Mouse (Mus musculus): ENCODE data around the gene Mbip. TPM values are rescaled to one million over a fixed set of nuclear protein-coding genes. Genes with fewer than 3 reads are reported as not detected.

Gene Mbip
- total RNA-seq, 1 experiment: 22.4 TPM

DNA sequence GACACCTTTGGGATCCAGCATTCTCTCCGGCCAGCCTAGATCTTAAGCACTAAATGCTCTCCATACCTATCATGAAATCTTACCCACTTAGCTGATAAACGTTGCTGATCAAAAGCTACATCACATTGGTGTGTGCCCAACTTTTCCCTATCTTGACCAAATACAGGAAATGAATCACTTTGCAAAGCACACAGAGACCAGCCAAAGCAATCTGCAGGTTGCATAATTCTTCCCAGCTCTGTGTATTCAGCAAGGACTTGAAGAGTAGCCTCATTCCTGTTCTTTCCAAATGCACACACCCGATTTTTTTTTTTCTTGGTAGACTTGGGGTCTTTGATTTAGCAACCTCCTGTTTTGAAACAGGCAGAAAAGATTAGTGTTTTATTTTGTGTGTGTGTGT is 57.1 kb downstream of the Mbip start:
- Histone ChIP-seq H3K4me1 (ENCODE audit: control insufficient read depth in 2 of 2, insufficient read depth in 2 of 2, low read length in 2 of 2, poor library complexity in 1 of 2) (peaks cover 5 to 6% of the 10 kb centered on the region in 2 experiments; a peak in 2 of 4 replicates), H3K9me3 (ENCODE audit: control insufficient read depth, insufficient read depth, low read depth, low read length) (no peaks in the 10 kb centered on the region)

DNA sequence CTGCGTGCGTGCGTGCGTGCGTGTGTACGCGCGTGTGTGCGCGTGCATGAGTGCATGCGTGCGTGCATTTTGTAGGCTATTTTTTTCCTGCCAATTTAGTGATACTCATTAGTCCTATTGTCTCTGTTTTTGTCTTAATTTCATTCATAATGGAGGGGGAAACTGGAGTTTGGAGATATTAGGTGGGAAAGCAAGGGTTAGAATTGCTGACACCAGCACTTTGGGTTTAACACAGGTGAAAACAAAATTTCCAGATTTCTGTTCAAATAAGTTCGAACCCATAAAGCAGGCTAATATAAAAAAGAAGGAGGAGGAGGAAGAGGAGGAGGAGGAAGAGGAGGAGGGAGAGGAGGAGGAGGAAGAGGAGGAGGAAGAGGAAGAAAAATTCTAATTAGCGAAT is 58.9 kb downstream of the Mbip start:
- H3K27ac ChIP-seq (ENCODE audit: insufficient read depth, low read depth, low read length, poor library complexity, severe bottlenecking): no peak overlapping the region
- in situ Hi-C loops (cut with MboI; ENCODE audit: low sequenced_read_pairs in 2 of 2, unreplicated experiment in 2 of 2): no loop called here
- H3K4me1 ChIP-seq (ENCODE audit: control insufficient read depth in 2 of 2, insufficient read depth in 2 of 2, low read length in 2 of 2, poor library complexity in 1 of 2): peaks cover 3 to 5% of the 10 kb centered on the region in 2 experiments; a peak in 2 of 4 replicates
- H3K9me3 ChIP-seq (ENCODE audit: control insufficient read depth, insufficient read depth, low read depth, low read length): no peaks in the 10 kb centered on the region
- no peaks in the 10 kb centered on the region for H3K36me3 ChIP-seq (ENCODE audit: control insufficient read depth, insufficient read depth, low read length, poor library complexity, severe bottlenecking)
- no peak overlapping the region for H3K4me3 ChIP-seq (ENCODE audit: insufficient read depth in 1 of 2, low read depth in 1 of 2, low read length in 2 of 2, poor library complexity in 1 of 2, severe bottlenecking in 1 of 2)
- TF ChIP-seq HCFC1 (IDR thresholded peaks at IDR 0.05; ENCODE audit: borderline replicate concordance, insufficient read depth, low read length) (no peak), MAFK (IDR thresholded peaks at IDR 0.05; ENCODE audit: insufficient read depth, low read depth, low read length) (peak; percentile 71)
- no peak overlapping the region for H3K9ac ChIP-seq (ENCODE audit: insufficient read depth, low read depth, low read length, poor library complexity, severe bottlenecking)
- DNase-seq (ENCODE audit: low read depth, low spot score): no peak

More for the DNA sequence above, 57.1 kb downstream of the Mbip start:
- no peak overlapping the region for H3K27ac ChIP-seq (ENCODE audit: insufficient read depth, low read depth, low read length, poor library complexity, severe bottlenecking)
- no peak for DNase-seq (ENCODE audit: low read depth, low spot score)
- in situ Hi-C loops (cut with MboI; ENCODE audit: low sequenced_read_pairs in 2 of 2, unreplicated experiment in 2 of 2): no loop called here
- H3K9ac ChIP-seq (ENCODE audit: insufficient read depth, low read depth, low read length, poor library complexity, severe bottlenecking): no peak overlapping the region
- TF ChIP-seq HCFC1 (IDR thresholded peaks at IDR 0.05; ENCODE audit: borderline replicate concordance, insufficient read depth, low read length) (no peak), CHD2 (IDR thresholded peaks at IDR 0.05; ENCODE audit: low read depth, low read length) (no peak), ZC3H11A (IDR thresholded peaks at IDR 0.05; ENCODE audit: borderline replicate concordance, low read depth, low read length) (no peak), ZNF384 (IDR thresholded peaks at IDR 0.05; ENCODE audit: low read depth, low read length) (no peak), MAFK (IDR thresholded peaks at IDR 0.05; ENCODE audit: insufficient read depth, low read depth, low read length) (no peak)
- H3K4me3 ChIP-seq (ENCODE audit: insufficient read depth in 1 of 2, low read depth in 1 of 2, low read length in 2 of 2, poor library complexity in 1 of 2, severe bottlenecking in 1 of 2): no peak overlapping the region
- H3K36me3 ChIP-seq (ENCODE audit: control insufficient read depth, insufficient read depth, low read length, poor library complexity, severe bottlenecking): no peaks in the 10 kb centered on the region

DNA sequence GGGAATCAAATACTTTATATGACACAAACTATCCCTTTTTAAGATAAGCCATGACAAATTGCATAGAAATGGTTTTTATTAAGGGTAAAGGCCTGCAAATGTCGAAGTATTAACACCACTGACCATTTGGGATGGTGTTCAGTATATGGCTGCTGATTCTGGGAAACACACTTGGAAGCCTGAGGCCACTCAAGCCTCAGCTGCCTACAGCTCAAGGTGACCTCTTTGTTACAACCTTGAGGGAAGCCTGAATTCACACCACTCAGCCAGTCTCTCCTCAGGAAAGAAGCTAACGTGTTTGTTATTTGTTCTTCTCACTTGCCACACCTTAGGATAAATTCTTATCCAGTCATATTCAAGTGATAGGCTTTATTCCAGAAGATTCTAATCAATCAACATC is 61.5 kb downstream of the Mbip start:
- DNase-seq (ENCODE audit: low read depth, low spot score): no peak
- Histone ChIP-seq H3K9me3 (ENCODE audit: control insufficient read depth, insufficient read depth, low read depth, low read length) (no peaks in the 10 kb centered on the region), H3K9ac (ENCODE audit: insufficient read depth, low read depth, low read length, poor library complexity, severe bottlenecking) (no peak overlapping the region), H3K4me1 (ENCODE audit: control insufficient read depth in 2 of 2, insufficient read depth in 2 of 2, low read length in 2 of 2, poor library complexity in 1 of 2) (peaks cover 3 to 5% of the 10 kb centered on the region in 2 experiments; a peak in 2 of 4 replicates), H3K36me3 (ENCODE audit: control insufficient read depth, insufficient read depth, low read length, poor library complexity, severe bottlenecking) (no peaks in the 10 kb centered on the region), H3K27ac (ENCODE audit: insufficient read depth, low read depth, low read length, poor library complexity, severe bottlenecking) (no peak overlapping the region), H3K4me3 (ENCODE audit: insufficient read depth in 1 of 2, low read depth in 1 of 2, low read length in 2 of 2, poor library complexity in 1 of 2, severe bottlenecking in 1 of 2) (no peak overlapping the region)
- in situ Hi-C loops (cut with MboI; ENCODE audit: low sequenced_read_pairs in 2 of 2, unreplicated experiment in 2 of 2): no loop called here
- no peak for TF ChIP-seq MAFK (IDR thresholded peaks at IDR 0.05; ENCODE audit: insufficient read depth, low read depth, low read length)
- no peak for TF ChIP-seq CHD2 (IDR thresholded peaks at IDR 0.05; ENCODE audit: low read depth, low read length)
- no peak for TF ChIP-seq ZC3H11A (IDR thresholded peaks at IDR 0.05; ENCODE audit: borderline replicate concordance, low read depth, low read length)
- no peak for TF ChIP-seq HCFC1 (IDR thresholded peaks at IDR 0.05; ENCODE audit: borderline replicate concordance, insufficient read depth, low read length)

DNA sequence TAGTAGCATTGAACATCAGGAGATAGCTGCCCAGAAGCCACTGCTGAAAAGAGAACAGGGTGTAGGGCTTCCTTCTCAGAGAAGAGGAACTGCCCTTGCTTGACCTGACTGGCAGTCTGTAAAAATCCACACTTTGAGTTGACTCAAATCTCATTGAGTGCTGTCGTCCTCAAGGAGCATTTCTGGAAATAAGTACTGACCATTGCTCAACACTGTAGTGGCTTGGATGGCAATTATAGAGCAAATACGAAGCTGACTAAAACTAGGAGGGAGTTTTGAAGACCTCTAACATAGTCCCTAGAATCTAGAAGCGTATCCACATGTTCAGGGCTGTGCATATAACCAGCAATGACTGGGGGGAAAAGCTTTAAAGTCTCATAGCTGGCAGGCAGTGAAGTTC is 64.0 kb downstream of the Mbip start:
- no peak overlapping the region for H3K4me3 ChIP-seq (ENCODE audit: insufficient read depth in 1 of 2, low read depth in 1 of 2, low read length in 2 of 2, poor library complexity in 1 of 2, severe bottlenecking in 1 of 2)
- DNase-seq (ENCODE audit: low read depth, low spot score): no peak
- no peak overlapping the region for H3K9ac ChIP-seq (ENCODE audit: insufficient read depth, low read depth, low read length, poor library complexity, severe bottlenecking)
- no peaks in the 10 kb centered on the region for H3K9me3 ChIP-seq (ENCODE audit: control insufficient read depth, insufficient read depth, low read depth, low read length)
- H3K4me1 ChIP-seq (ENCODE audit: control insufficient read depth in 2 of 2, insufficient read depth in 2 of 2, low read length in 2 of 2, poor library complexity in 1 of 2): peaks cover 1 to 5% of the 10 kb centered on the region in 2 experiments; a peak in 2 of 4 replicates
- in situ Hi-C loops (cut with MboI; ENCODE audit: low sequenced_read_pairs in 2 of 2, unreplicated experiment in 2 of 2): no loop called here
- no peaks in the 10 kb centered on the region for H3K36me3 ChIP-seq (ENCODE audit: control insufficient read depth, insufficient read depth, low read length, poor library complexity, severe bottlenecking)
- TF ChIP-seq ZNF384 (IDR thresholded peaks at IDR 0.05; ENCODE audit: low read depth, low read length): no peak
- TF ChIP-seq MAFK (IDR thresholded peaks at IDR 0.05; ENCODE audit: insufficient read depth, low read depth, low read length): no peak
- no peak for TF ChIP-seq CHD2 (IDR thresholded peaks at IDR 0.05; ENCODE audit: low read depth, low read length)
- no peak for TF ChIP-seq ZC3H11A (IDR thresholded peaks at IDR 0.05; ENCODE audit: borderline replicate concordance, low read depth, low read length)
- TF ChIP-seq HCFC1 (IDR thresholded peaks at IDR 0.05; ENCODE audit: borderline replicate concordance, insufficient read depth, low read length): no peak
- no peak overlapping the region for H3K27ac ChIP-seq (ENCODE audit: insufficient read depth, low read depth, low read length, poor library complexity, severe bottlenecking)

Other genes with a start within 250 kb of the Mbip start
- gene Nkx2-1, start 191.0 kb upstream of the Mbip start, total RNA-seq (2012; rRNA removed): not detected in 2 replicates